Mouse (Mus musculus) neural tube, embryonic 12.5 days (tissue): ENCODE results near the gene Trim47. TPM values are rescaled to one million over a fixed set of nuclear protein-coding genes. Genes with fewer than 3 reads are reported as not detected.

Source experiments
- ATAC-seq: fragments of 200-750 bp; cut with Nextera tagmentation; 2 replicates; pipeline ENCODE4 v1.8.0; 2017; ENCODE audit warnings: low read depth, mild to moderate bottlenecking, moderate TSS enrichment, moderate library complexity; ENCODE audit not compliant: low FRiP score
- H3K27ac ChIP-seq: fragments of 300-500 bp; sonication (generic); 2 replicates; pipeline ENCODE4 v1.5.1; 2016
- H3K27me3 ChIP-seq: fragments of 300-500 bp; sonication (generic); replicated peaks from 2 replicates; pipeline ENCODE4 v1.6.1; 2016; ENCODE audit warnings: mild to moderate bottlenecking
- H3K36me3 ChIP-seq: fragments of 300-500 bp; sonication (generic); 2 replicates; pipeline ENCODE4 v1.6.1; 2016; ENCODE audit warnings: mild to moderate bottlenecking
- H3K4me1 ChIP-seq: fragments of 300-500 bp; sonication (generic); 2 replicates; pipeline ENCODE4 v1.6.1; 2016
- H3K4me2 ChIP-seq: fragments of 300-500 bp; sonication (generic); replicated peaks from 2 replicates; pipeline ENCODE4 v1.6.1; 2016; ENCODE audit warnings: mild to moderate bottlenecking
- H3K4me3 ChIP-seq: fragments of 300-500 bp; sonication (generic); 2 replicates; pipeline ENCODE4 v1.5.1; 2016
- H3K9ac ChIP-seq: fragments of 300-500 bp; sonication (generic); 2 replicates; pipeline ENCODE4 v1.6.1; 2016; ENCODE audit warnings: mild to moderate bottlenecking
- H3K9me3 ChIP-seq: fragments of 300-500 bp; sonication (generic); 2 replicates; pipeline ENCODE4 v1.6.1; 2016; ENCODE audit warnings: mild to moderate bottlenecking
- WGBS: fragments of 180-500 bp; shearing (Covaris S2); methylation state at CpG from one replicate; pipeline ENCODE4 v1.1.7; 2016; 5-methylcytosine and 5-hydroxymethylcytosine counted together
- polyA plus RNA-seq: library from polyadenylated mRNA; unstranded; fragments of >200 nt; fragmentation: Nextera tagmentation; extraction: Ambion mirVana; gene quantifications from 2 replicates; pipeline ENCODE4 v1.2.1, GENCODE M21; 2016

Trim47 gene
- polyA plus RNA-seq, 1 experiment from 2014 or later, result 3.7 TPM

- Histone ChIP-seq H3K9ac (no peak overlapping the region), H3K27ac (no peak overlapping the region), H3K4me1 (peaks cover 20% of the 10 kb centered on the region), H3K9me3 (no peaks in the 10 kb centered on the region), H3K4me2 (no peak overlapping the region), H3K4me3 (no peak overlapping the region), H3K36me3 (no peaks in the 10 kb centered on the region), H3K27me3 (peaks cover 53% of the 10 kb centered on the region)
- 85% methylated on average over 19 of the region's 19 CpGs for WGBS
- no peak for ATAC-seq
These were observed 15.3 kb downstream of the Trim47 start for GRCm38 (mm10) chr11:116111611-116112203.

- H3K27me3 ChIP-seq, result peaks cover 59% of the 10 kb centered on the region
- no peaks in the 10 kb centered on the region for H3K36me3 ChIP-seq
- no peaks in the 10 kb centered on the region for H3K9me3 ChIP-seq
- H3K4me2 ChIP-seq, result no peak overlapping the region
- WGBS, result 78% methylated on average over 4 of the region's 4 CpGs
- ATAC-seq, result no peak
- no peak overlapping the region for H3K4me3 ChIP-seq
- H3K27ac ChIP-seq, result no peak overlapping the region
- H3K9ac ChIP-seq, result no peak overlapping the region
- peaks cover 26% of the 10 kb centered on the region for H3K4me1 ChIP-seq
These were observed 15.9 kb downstream of the Trim47 start for GRCm38 (mm10) chr11:116111067-116111466.

- no peak overlapping the region for H3K9ac ChIP-seq
These were observed 16.5 kb downstream of the Trim47 start for GRCm38 (mm10) chr11:116110540-116110939.

GRCm38 (mm10) chr11:116110131-116110530 is 16.9 kb downstream of the Trim47 start:
- Histone ChIP-seq H3K4me2 (peak overlapping the region; percentile 57), H3K4me1 (peaks cover 29% of the 10 kb centered on the region), H3K27ac (no peak overlapping the region), H3K9me3 (no peaks in the 10 kb centered on the region), H3K4me3 (peak overlapping the region; percentile 22), H3K9ac (peak overlapping the region; percentile 38; the same call in 1 of the 2 replicates), H3K27me3 (peaks cover 68% of the 10 kb centered on the region), H3K36me3 (no peaks in the 10 kb centered on the region)
- WGBS, result 2% methylated on average over 35 of the region's 35 CpGs
- ATAC-seq, result no peak

More at GRCm38 (mm10) chr11:116110540-116110939, 16.5 kb downstream of the Trim47 start:
- Histone ChIP-seq H3K27me3 (peaks cover 64% of the 10 kb centered on the region), H3K4me1 (peaks cover 29% of the 10 kb centered on the region), H3K9me3 (no peaks in the 10 kb centered on the region), H3K27ac (no peak overlapping the region), H3K36me3 (no peaks in the 10 kb centered on the region), H3K4me2 (peak overlapping the region; percentile 57), H3K4me3 (peak overlapping the region; percentile 22)
- no peak for ATAC-seq
- WGBS, result 39% methylated on average over 10 of the region's 10 CpGs

GRCm38 (mm10) chr11:116109441-116110081 is 17.4 kb downstream of the Trim47 start:
- WGBS, result 2% methylated on average over 69 of the region's 70 CpGs
- ATAC-seq, result no peak
- peak overlapping the region; percentile 15; the same call in 1 of the 2 replicates for H3K27ac ChIP-seq
- peak overlapping the region; percentile 57 for H3K4me2 ChIP-seq
- H3K27me3 ChIP-seq, result peaks cover 68% of the 10 kb centered on the region
- H3K4me3 ChIP-seq, result peak overlapping the region; percentile 22
- no peaks in the 10 kb centered on the region for H3K36me3 ChIP-seq
- no peaks in the 10 kb centered on the region for H3K9me3 ChIP-seq
- peak overlapping the region; percentile 38 for H3K9ac ChIP-seq
- peaks cover 30% of the 10 kb centered on the region for H3K4me1 ChIP-seq

GRCm38 (mm10) chr11:116108464-116109137 is 18.4 kb downstream of the Trim47 start:
- Histone ChIP-seq H3K9ac (no peak overlapping the region), H3K4me1 (peaks cover 40% of the 10 kb centered on the region), H3K36me3 (no peaks in the 10 kb centered on the region), H3K4me2 (peak overlapping the region; percentile 57), H3K27me3 (peaks cover 68% of the 10 kb centered on the region), H3K4me3 (peak overlapping the region; percentile 22; the same call in 1 of the 2 replicates), H3K9me3 (no peaks in the 10 kb centered on the region), H3K27ac (no peak overlapping the region)
- 4% methylated on average over 23 of the region's 23 CpGs for WGBS
- no peak for ATAC-seq

- H3K9ac ChIP-seq, result peak overlapping the region; percentile 17; the same call in 1 of the 2 replicates
- peak overlapping the region; percentile 16; the same call in 1 of the 2 replicates for H3K4me2 ChIP-seq
- no peak overlapping the region for H3K27ac ChIP-seq
- no peaks in the 10 kb centered on the region for H3K9me3 ChIP-seq
- no peaks in the 10 kb centered on the region for H3K36me3 ChIP-seq
- ATAC-seq, result no peak
- peaks cover 68% of the 10 kb centered on the region for H3K27me3 ChIP-seq
- H3K4me1 ChIP-seq, result peaks cover 45% of the 10 kb centered on the region
- 8% methylated on average over 19 of the region's 19 CpGs for WGBS
- H3K4me3 ChIP-seq, result no peak overlapping the region
These were observed 19.2 kb downstream of the Trim47 start for GRCm38 (mm10) chr11:116107777-116108285.

GRCm38 (mm10) chr11:116106963-116107776 is 19.8 kb downstream of the Trim47 start:
- WGBS, result 19% methylated on average over 14 of the region's 14 CpGs
- peaks cover 48% of the 10 kb centered on the region for H3K4me1 ChIP-seq
- H3K27ac ChIP-seq, result no peak overlapping the region
- 0 out of 2 replicates have a peak overlapping the region, but pooled peaks have one; percentile 17 for H3K9ac ChIP-seq
- H3K27me3 ChIP-seq, result peaks cover 68% of the 10 kb centered on the region
- no peak for ATAC-seq
- H3K9me3 ChIP-seq, result no peaks in the 10 kb centered on the region
- H3K36me3 ChIP-seq, result no peaks in the 10 kb centered on the region
- H3K4me3 ChIP-seq, result no peak overlapping the region
- 0 out of 2 replicates have a peak overlapping the region, but pooled peaks have one; percentile 16 for H3K4me2 ChIP-seq

GRCm38 (mm10) chr11:116106154-116106962 is 20.7 kb downstream of the Trim47 start:
- Histone ChIP-seq H3K4me2 (peak overlapping the region; percentile 34), H3K4me3 (no peak overlapping the region), H3K27ac (no peak overlapping the region), H3K4me1 (peaks cover 56% of the 10 kb centered on the region), H3K27me3 (peaks cover 62% of the 10 kb centered on the region), H3K9me3 (no peaks in the 10 kb centered on the region), H3K9ac (no peak overlapping the region), H3K36me3 (no peaks in the 10 kb centered on the region)
- ATAC-seq, result no peak
- WGBS, result 21% methylated on average over 32 of the region's 32 CpGs

- Histone ChIP-seq H3K4me2 (no peak overlapping the region), H3K9ac (no peak overlapping the region), H3K4me3 (no peak overlapping the region), H3K36me3 (no peaks in the 10 kb centered on the region), H3K4me1 (peaks cover 56% of the 10 kb centered on the region), H3K9me3 (no peaks in the 10 kb centered on the region), H3K27ac (no peak overlapping the region), H3K27me3 (peaks cover 49% of the 10 kb centered on the region)
- no peak for ATAC-seq
- WGBS, result 96% methylated on average over 2 of the region's 2 CpGs
These were observed 21.9 kb downstream of the Trim47 start for GRCm38 (mm10) chr11:116105065-116105464.
